Mouse (Mus musculus): ENCODE measurements around the gene Olfr325.

GRCm38 (mm10) chr11:58588620-58589250 is 11.2 kb downstream of the Olfr325 start:
- TF ChIP-seq CTCF (IDR thresholded peaks at IDR 0.05; ENCODE audit: borderline replicate concordance, insufficient read depth, low read depth, low read length) (no peak), POLR2A (IDR thresholded peaks at IDR 0.05; ENCODE audit: borderline replicate concordance, insufficient read depth, low read length) (no peak)

Data from cerebellum, adult 2 months (tissue).